Mouse (Mus musculus) stomach, embryonic 16.5 days (tissue): ENCODE data around the gene Myo6. TPM values are rescaled to one million over a fixed set of nuclear protein-coding genes. Genes with fewer than 3 reads are reported as not detected.
A peak's percentile ranks its signal among the peaks of the same experiment; 100 is the strongest.

Experiments used
- ATAC-seq: fragments of 200-750 bp; cut with Nextera tagmentation; 2 replicates; pipeline ENCODE4 v1.8.0; 2017; ENCODE audit warnings: moderate number of reproducible peaks, moderate TSS enrichment; ENCODE audit not compliant: insufficient read depth, low FRiP score
- H3K27ac ChIP-seq: fragments of 300-500 bp; sonication (generic); 2 replicates; pipeline ENCODE4 v1.5.1; 2014; ENCODE audit warnings: low read length
- H3K27me3 ChIP-seq: fragments of 300-500 bp; sonication (generic); 2 replicates; pipeline ENCODE4 v1.6.1; 2014; ENCODE audit warnings: low read length, control low read depth, mixed read lengths; ENCODE audit not compliant: control insufficient read depth, insufficient read depth
- H3K36me3 ChIP-seq: fragments of 300-500 bp; sonication (generic); 2 replicates; pipeline ENCODE4 v1.6.1; 2014; ENCODE audit warnings: low read length; ENCODE audit not compliant: control insufficient read depth, insufficient read depth
- H3K4me1 ChIP-seq: fragments of 300-500 bp; sonication (generic); 2 replicates; pipeline ENCODE4 v1.6.1; 2014; ENCODE audit warnings: low read length, control low read depth, mixed read lengths; ENCODE audit not compliant: control insufficient read depth, insufficient read depth
- H3K4me2 ChIP-seq: fragments of 300-500 bp; sonication (generic); 2 replicates; pipeline ENCODE4 v1.6.1; 2014; ENCODE audit warnings: low read depth, low read length, mixed read lengths
- H3K4me3 ChIP-seq: fragments of 300-500 bp; sonication (generic); replicated peaks from 2 replicates; pipeline ENCODE4 v1.5.1; 2014; ENCODE audit warnings: mild to moderate bottlenecking, low read length
- H3K9ac ChIP-seq: fragments of 300-500 bp; sonication (generic); 2 replicates; pipeline ENCODE4 v1.6.1; 2014; ENCODE audit warnings: low read length
- H3K9me3 ChIP-seq: fragments of 300-500 bp; sonication (generic); replicated peaks from 2 replicates; pipeline ENCODE4 v1.6.1; 2016; ENCODE audit warnings: low read length, control low read depth; ENCODE audit not compliant: control insufficient read depth
- WGBS: fragments of 180-500 bp; shearing (Covaris S2); extraction: QIAGEN DNeasy Blood & Tissue Kit; methylation state at CpG from one replicate; pipeline ENCODE4 v1.1.7; 2014; 5-methylcytosine and 5-hydroxymethylcytosine counted together
- polyA plus RNA-seq: library from polyadenylated mRNA; unstranded; fragments of >200 nt; fragmentation: Nextera tagmentation; extraction: Ambion mirVana; gene quantifications from 2 replicates; pipeline ENCODE4 v1.2.1, GENCODE M21; 2015

The Myo6 gene
- polyA plus RNA-seq, 1 experiment from 2014 or later = 47.6 TPM

GRCm38 (mm10) chr9:80237184-80237799 is 72.5 kb downstream of the Myo6 start:
- Histone ChIP-seq H3K4me3 (no peak overlapping the region), H3K4me2 (no peak overlapping the region), H3K9me3 (no peaks in the 10 kb centered on the region), H3K27me3 (no peaks in the 10 kb centered on the region), H3K27ac (no peak overlapping the region), H3K9ac (no peak overlapping the region), H3K36me3 (peaks cover 2% of the 10 kb centered on the region; the same call in 1 of the 2 replicates), H3K4me1 (no peaks in the 10 kb centered on the region)
- ATAC-seq = no peak
- WGBS = 92% methylated on average over 1 of the region's 1 CpGs

GRCm38 (mm10) chr9:80241719-80242118 is 76.9 kb downstream of the Myo6 start:
- H3K4me2 ChIP-seq = no peak overlapping the region
- WGBS = 66% methylated on average over 6 of the region's 6 CpGs
- H3K27me3 ChIP-seq = no peaks in the 10 kb centered on the region
- H3K36me3 ChIP-seq = peaks cover 4% of the 10 kb centered on the region; the same call in 1 of the 2 replicates
- H3K27ac ChIP-seq = no peak overlapping the region
- ATAC-seq = no peak
- H3K9me3 ChIP-seq = no peaks in the 10 kb centered on the region
- H3K4me1 ChIP-seq = no peaks in the 10 kb centered on the region
- H3K9ac ChIP-seq = no peak overlapping the region
- H3K4me3 ChIP-seq = no peak overlapping the region

GRCm38 (mm10) chr9:80252146-80252545 is 87.3 kb downstream of the Myo6 start:
- 78% methylated on average over 10 of the region's 10 CpGs for WGBS
- Histone ChIP-seq H3K9me3 (no peaks in the 10 kb centered on the region), H3K36me3 (no peaks in the 10 kb centered on the region), H3K9ac (no peak overlapping the region), H3K4me2 (no peak overlapping the region), H3K4me1 (no peaks in the 10 kb centered on the region), H3K27me3 (no peaks in the 10 kb centered on the region), H3K4me3 (no peak overlapping the region), H3K27ac (no peak overlapping the region)
- ATAC-seq = no peak

- Histone ChIP-seq H3K27me3 (no peaks in the 10 kb centered on the region), H3K4me2 (no peak overlapping the region), H3K4me1 (no peaks in the 10 kb centered on the region), H3K9me3 (no peaks in the 10 kb centered on the region), H3K36me3 (no peaks in the 10 kb centered on the region), H3K27ac (no peak overlapping the region), H3K9ac (no peak overlapping the region), H3K4me3 (no peak overlapping the region)
- ATAC-seq = no peak
- 84% methylated on average over 9 of the region's 9 CpGs for WGBS
These were observed 88.4 kb downstream of the Myo6 start for GRCm38 (mm10) chr9:80253241-80253640.

- H3K4me1 ChIP-seq = no peaks in the 10 kb centered on the region
- H3K27me3 ChIP-seq = no peaks in the 10 kb centered on the region
- no peak for ATAC-seq
- no peak overlapping the region for H3K4me3 ChIP-seq
- no peak overlapping the region for H3K27ac ChIP-seq
- 89% methylated on average over 2 of the region's 2 CpGs for WGBS
- no peak overlapping the region for H3K9ac ChIP-seq
- H3K36me3 ChIP-seq = no peaks in the 10 kb centered on the region
- H3K4me2 ChIP-seq = no peak overlapping the region
- no peaks in the 10 kb centered on the region for H3K9me3 ChIP-seq
These were observed 91.7 kb downstream of the Myo6 start for GRCm38 (mm10) chr9:80256561-80256960.

GRCm38 (mm10) chr9:80258396-80258795 is 93.6 kb downstream of the Myo6 start:
- H3K27me3 ChIP-seq = no peaks in the 10 kb centered on the region
- H3K4me3 ChIP-seq = no peak overlapping the region
- no peaks in the 10 kb centered on the region for H3K9me3 ChIP-seq
- peak; percentile 81 for ATAC-seq
- peaks cover 3% of the 10 kb centered on the region; the same call in 1 of the 2 replicates for H3K4me1 ChIP-seq
- no peaks in the 10 kb centered on the region for H3K36me3 ChIP-seq
- WGBS = 40% methylated on average over 6 of the region's 6 CpGs
- no peak overlapping the region for H3K9ac ChIP-seq
- peak overlapping the region; percentile 5; the same call in 1 of the 2 replicates for H3K27ac ChIP-seq
- H3K4me2 ChIP-seq = no peak overlapping the region

- Histone ChIP-seq H3K27me3 (no peaks in the 10 kb centered on the region), H3K4me1 (peaks cover 3% of the 10 kb centered on the region; the same call in 1 of the 2 replicates), H3K4me3 (no peak overlapping the region), H3K27ac (no peak overlapping the region), H3K9me3 (no peaks in the 10 kb centered on the region), H3K4me2 (no peak overlapping the region), H3K9ac (no peak overlapping the region), H3K36me3 (peaks cover 3% of the 10 kb centered on the region; the same call in 1 of the 2 replicates)
- no peak for ATAC-seq
- 72% methylated on average over 3 of the region's 3 CpGs for WGBS
These were observed 96.1 kb downstream of the Myo6 start for GRCm38 (mm10) chr9:80260905-80261304.

- WGBS = 39% methylated on average over 8 of the region's 8 CpGs
- Histone ChIP-seq H3K27ac (no peak overlapping the region; the same call in 1 of the 2 replicates), H3K4me3 (no peak overlapping the region), H3K9ac (no peak overlapping the region), H3K4me1 (peaks cover 3% of the 10 kb centered on the region; the same call in 1 of the 2 replicates), H3K27me3 (no peaks in the 10 kb centered on the region), H3K4me2 (no peak overlapping the region), H3K9me3 (no peaks in the 10 kb centered on the region), H3K36me3 (peaks cover 3% of the 10 kb centered on the region; the same call in 1 of the 2 replicates)
- ATAC-seq = no peak
These were observed 97.7 kb downstream of the Myo6 start for GRCm38 (mm10) chr9:80262367-80263026.

GRCm38 (mm10) chr9:80266086-80266485 is 101.3 kb downstream of the Myo6 start:
- no peaks in the 10 kb centered on the region for H3K27me3 ChIP-seq
- peaks cover 3% of the 10 kb centered on the region; the same call in 1 of the 2 replicates for H3K4me1 ChIP-seq
- ATAC-seq = no peak
- H3K4me3 ChIP-seq = no peak overlapping the region
- no peak overlapping the region for H3K27ac ChIP-seq
- no peak overlapping the region for H3K4me2 ChIP-seq
- H3K9me3 ChIP-seq = no peaks in the 10 kb centered on the region
- peaks cover 8% of the 10 kb centered on the region; the same call in 1 of the 2 replicates for H3K36me3 ChIP-seq
- WGBS = 83% methylated on average over 7 of the region's 7 CpGs
- H3K9ac ChIP-seq = no peak overlapping the region
